Mouse (Mus musculus) MEL (cell line): ENCODE measurements around the gene Mrpl38.

Experiments
- CTCF ChIP-seq, 3 experiments: IDR thresholded peaks in 2 of 3; conservative IDR thresholded peaks in 1 of 3; 2 replicates each; pipeline ENCODE4 v1.5.1; 2011 to 2012; ENCODE audit warnings: low read length in 3 of 3, low read depth in 2 of 3, mild to moderate bottlenecking in 2 of 3, improper control_type of control experiment in 1 of 3, inconsistent platforms in 1 of 3, mixed read lengths in 1 of 3, moderate library complexity in 1 of 3; ENCODE audit not compliant: control insufficient read depth in 1 of 3, insufficient read depth in 1 of 3, poor library complexity in 1 of 3, severe bottlenecking in 1 of 3
- POLR2A ChIP-seq, 2 experiments: IDR thresholded peaks; 2 replicates each; pipeline ENCODE4 v1.6.1; 2011 to 2012; ENCODE audit warnings: low read length in 2 of 2, mild to moderate bottlenecking in 2 of 2, control low read depth in 1 of 2, improper control_type of control experiment in 1 of 2, low read depth in 1 of 2, moderate library complexity in 1 of 2; ENCODE audit not compliant: control insufficient read depth in 1 of 2, insufficient read depth in 1 of 2, poor library complexity in 1 of 2

DNA sequence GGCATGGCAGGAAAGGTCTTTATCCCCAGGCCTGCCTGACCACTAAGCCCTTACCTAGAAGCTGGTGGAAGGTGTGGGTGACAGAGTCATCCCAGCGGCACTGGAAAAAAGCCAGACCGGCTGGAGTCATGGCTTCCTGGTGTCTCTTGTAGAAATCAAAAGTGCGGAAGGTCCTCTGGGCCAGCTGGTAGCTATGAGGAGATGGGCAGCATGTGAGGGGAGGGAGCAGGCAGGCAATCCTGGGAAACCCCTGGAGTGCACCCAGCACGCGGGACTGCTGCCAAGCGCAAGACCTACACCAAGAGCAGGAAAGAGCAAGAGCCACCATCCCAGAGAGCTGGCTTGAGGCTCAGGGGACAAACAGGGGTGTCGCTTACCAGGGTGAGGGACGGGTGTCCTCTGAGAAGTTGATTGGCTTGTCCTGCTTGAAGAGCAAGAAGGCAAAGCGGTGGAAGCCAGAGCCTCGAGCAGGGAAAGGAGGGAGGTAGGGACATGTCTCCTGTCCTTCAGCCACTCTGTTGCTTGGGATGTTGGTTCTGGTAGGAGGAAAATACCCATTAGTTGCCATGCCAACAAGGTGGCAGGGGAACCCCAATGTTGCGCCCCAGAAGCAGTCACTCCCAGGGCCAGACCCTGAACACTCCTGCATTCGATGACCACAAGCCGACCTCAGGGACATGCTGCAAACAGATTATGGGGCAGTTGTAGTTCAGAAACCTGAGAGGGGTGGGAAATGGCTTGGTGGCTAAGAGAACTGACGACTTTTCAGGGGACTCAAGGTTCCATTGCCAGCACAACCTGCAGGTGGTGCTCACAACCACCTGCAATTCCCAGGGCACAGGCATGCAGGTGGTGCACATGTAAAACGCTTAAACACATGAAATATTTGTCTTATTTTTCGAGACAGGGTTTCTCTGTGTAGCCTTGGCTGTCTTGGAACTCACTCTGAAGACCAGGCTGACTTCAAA is 6.0 kb downstream of the Mrpl38 start:
- TF ChIP-seq POLR2A (IDR thresholded peaks at IDR 0.05; ENCODE audit: control insufficient read depth in 1 of 2, insufficient read depth in 1 of 2, low read depth in 1 of 2, low read length in 2 of 2, poor library complexity in 1 of 2) = no peak
- TF ChIP-seq CTCF (IDR thresholded peaks at IDR 0.05 in 2 of 3, conservative IDR thresholded peaks at IDR 0.05 in 1 of 3; ENCODE audit: control insufficient read depth in 1 of 3, insufficient read depth in 1 of 3, low read depth in 2 of 3, low read length in 3 of 3, poor library complexity in 1 of 3, severe bottlenecking in 1 of 3) = peak; percentile 39 to 51 (median 46); a peak in 5 of 6 replicates
